Mouse (Mus musculus): Measurements from ENCODE around the gene Adamts6. TPM values are rescaled to one million over a fixed set of nuclear protein-coding genes. Genes with fewer than 3 reads are reported as not detected.

The Adamts6 gene
- 0.79 TPM for polyA plus RNA-seq (2014; fragmentation: Illumina TruSeq; extraction: RNeasy Lipid Tissue Mini Kit (QIAGEN cat#74804); ENCODE audit: low read depth, low replicate concordance)

GRCm38 (mm10) chr13:104287366-104288225 is at the start of gene Adamts6:
Gene Adamts6 (plus strand): TSS chr13:104287835.

Other genes starting within 250 kb of the Adamts6 start
- 37.2 TPM for gene Nln, start 178.2 kb upstream of the Adamts6 start, polyA plus RNA-seq (2014; fragmentation: Illumina TruSeq; extraction: RNeasy Lipid Tissue Mini Kit (QIAGEN cat#74804); ENCODE audit: low read depth, low replicate concordance)
- gene Sgtb, start 178.1 kb upstream of the Adamts6 start, polyA plus RNA-seq (2014; fragmentation: Illumina TruSeq; extraction: RNeasy Lipid Tissue Mini Kit (QIAGEN cat#74804); ENCODE audit: low read depth, low replicate concordance): 2.1 TPM
- 40.7 TPM for gene Trappc13, start 109.4 kb upstream of the Adamts6 start, polyA plus RNA-seq (2014; fragmentation: Illumina TruSeq; extraction: RNeasy Lipid Tissue Mini Kit (QIAGEN cat#74804); ENCODE audit: low read depth, low replicate concordance)
- 30.7 TPM for gene Trim23, start 109.0 kb upstream of the Adamts6 start, polyA plus RNA-seq (2014; fragmentation: Illumina TruSeq; extraction: RNeasy Lipid Tissue Mini Kit (QIAGEN cat#74804); ENCODE audit: low read depth, low replicate concordance)
- 6.6 TPM for gene Cenpk, start 59.2 kb upstream of the Adamts6 start, polyA plus RNA-seq (2014; fragmentation: Illumina TruSeq; extraction: RNeasy Lipid Tissue Mini Kit (QIAGEN cat#74804); ENCODE audit: low read depth, low replicate concordance)
- 18.3 TPM for gene Ppwd1, start 59.0 kb upstream of the Adamts6 start, polyA plus RNA-seq (2014; fragmentation: Illumina TruSeq; extraction: RNeasy Lipid Tissue Mini Kit (QIAGEN cat#74804); ENCODE audit: low read depth, low replicate concordance)